Mouse (Mus musculus): ENCODE results near the gene Irak1bp1. TPM values are rescaled to one million over a fixed set of nuclear protein-coding genes. Genes with fewer than 3 reads are reported as not detected.

Irak1bp1 gene
- 33.2 and 35.0 TPM in 2 replicates for polyA plus RNA-seq (2014; fragmentation: Nextera tagmentation; extraction: Ambion mirVana)

DNA sequence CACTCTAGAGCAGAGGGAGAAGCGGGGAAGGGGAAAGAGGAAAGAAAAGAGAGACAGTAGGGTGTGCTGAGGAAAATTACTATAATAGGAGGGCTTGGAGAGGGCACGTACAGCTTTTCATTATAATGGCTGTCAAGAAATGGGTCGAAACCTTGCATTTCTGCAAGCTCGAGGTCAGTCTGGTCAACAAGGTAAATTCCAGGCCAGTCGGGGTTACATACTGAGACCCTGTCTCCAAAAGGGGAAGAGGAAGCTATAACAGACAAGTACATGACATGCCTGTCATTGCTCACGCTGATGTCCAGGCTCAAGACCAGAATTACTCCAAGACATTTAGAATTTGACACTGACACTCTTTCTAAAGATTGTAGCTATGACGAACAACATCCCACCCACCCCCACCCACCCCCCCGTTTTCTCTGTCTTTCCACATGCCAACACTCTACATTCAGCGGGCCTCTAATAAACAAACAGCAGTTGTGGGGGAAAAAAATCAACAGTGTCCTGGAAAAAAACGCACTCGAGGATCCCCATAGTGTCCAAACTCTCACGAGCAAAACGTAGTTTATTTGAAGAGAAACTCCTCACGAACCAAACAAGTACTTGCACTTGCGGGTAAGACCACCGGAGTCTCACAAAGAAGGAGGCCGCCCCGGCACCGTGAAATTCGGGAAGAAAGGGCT is at the start of gene Irak1bp1:
Gene Irak1bp1, plus strand, starts transcription at position 534 of the 683 bp plus-strand sequence.
- ATAC-seq (ENCODE audit: low FRiP score) (peak; percentile 18), DNase-seq (ENCODE audit: low spot score) (peak; percentile 34)
- 12% methylated on average over 20 of the region's 20 CpGs for WGBS

DNA sequence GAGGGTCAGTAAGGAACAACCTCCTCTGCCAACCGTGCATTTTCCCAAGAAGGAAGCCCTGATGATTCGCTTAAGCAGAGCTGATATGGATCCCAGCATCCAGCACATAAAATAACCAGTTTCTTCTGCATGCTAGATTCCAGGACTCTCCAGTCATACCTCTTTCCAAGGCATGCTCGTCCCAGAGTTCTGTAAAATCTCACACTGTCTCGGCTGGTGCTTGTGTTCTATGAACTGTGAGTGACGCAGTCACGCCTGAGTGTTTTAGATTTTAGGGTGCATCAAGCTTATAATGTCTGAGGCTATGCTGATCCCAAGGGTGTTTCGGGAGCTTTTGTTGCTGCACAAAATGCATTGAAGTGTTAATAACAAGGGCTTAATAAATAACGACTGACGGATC is 41.0 kb upstream of the Irak1bp1 start:
- H3K9me3 ChIP-seq (ENCODE audit: control insufficient read depth, low read length): no peaks in the 10 kb centered on the region
- ATAC-seq (ENCODE audit: low FRiP score): peak; percentile 59; the same call in 1 of the 2 replicates
- no peaks in the 10 kb centered on the region for H3K4me1 ChIP-seq (replicated peaks; ENCODE audit: control insufficient read depth, insufficient read depth, low read length)
- H3K4me3 ChIP-seq (ENCODE audit: low read depth, low read length): no peak overlapping the region
- H3K27me3 ChIP-seq (ENCODE audit: control insufficient read depth, insufficient read depth, low read length): no peaks in the 10 kb centered on the region
- no peak for DNase-seq (ENCODE audit: low spot score)
- no peak overlapping the region for H3K27ac ChIP-seq (ENCODE audit: low read depth, low read length)
- H3K9ac ChIP-seq (ENCODE audit: low read depth, low read length): no peak overlapping the region
- H3K4me2 ChIP-seq (replicated peaks; ENCODE audit: low read depth, low read length): no peak overlapping the region
- WGBS: 62% methylated on average over 9 of the region's 9 CpGs
- no peaks in the 10 kb centered on the region for H3K36me3 ChIP-seq (ENCODE audit: control insufficient read depth, insufficient read depth, low read length)

More for the DNA sequence above, at the start of gene Irak1bp1:
- peak within 1 kb of the TSS; percentile 76 for H3K4me3 ChIP-seq (ENCODE audit: low read depth, low read length)
- H3K36me3 ChIP-seq (ENCODE audit: control insufficient read depth, insufficient read depth, low read length): no peaks in the 10 kb centered on the region
- no peaks in the 10 kb centered on the region for H3K27me3 ChIP-seq (ENCODE audit: control insufficient read depth, insufficient read depth, low read length)
- no peaks in the 10 kb centered on the region for H3K4me1 ChIP-seq (replicated peaks; ENCODE audit: control insufficient read depth, insufficient read depth, low read length)
- peak within 1 kb of the TSS; percentile 87 for H3K9ac ChIP-seq (ENCODE audit: low read depth, low read length)
- no peaks in the 10 kb centered on the region for H3K9me3 ChIP-seq (ENCODE audit: control insufficient read depth, low read length)
- peak within 1 kb of the TSS; percentile 65 for H3K4me2 ChIP-seq (replicated peaks; ENCODE audit: low read depth, low read length)
- peak within 1 kb of the TSS; percentile 88 for H3K27ac ChIP-seq (ENCODE audit: low read depth, low read length)

DNA sequence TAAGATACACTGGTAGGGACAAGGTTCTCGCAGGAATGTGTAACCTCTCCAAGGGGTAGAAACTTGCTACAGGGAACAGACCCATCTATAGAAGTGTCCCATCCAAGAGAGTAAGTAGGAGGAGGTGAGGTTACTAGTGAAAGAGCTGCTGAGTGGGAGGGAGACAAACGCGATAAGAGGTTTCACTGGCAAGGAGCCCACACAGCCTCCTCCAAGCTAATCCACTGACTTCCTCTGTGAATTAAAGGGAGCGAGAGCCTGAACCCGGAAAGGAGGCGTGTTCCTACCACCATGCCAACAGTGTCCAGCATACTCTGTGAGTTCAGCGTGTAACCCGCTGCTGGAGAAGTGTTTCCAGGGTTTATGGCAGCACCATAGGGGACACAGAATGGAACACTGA is 29.0 kb upstream of the Irak1bp1 start:
- 92% methylated on average over 8 of the region's 8 CpGs for WGBS
- no peak for DNase-seq (ENCODE audit: low spot score)

DNA sequence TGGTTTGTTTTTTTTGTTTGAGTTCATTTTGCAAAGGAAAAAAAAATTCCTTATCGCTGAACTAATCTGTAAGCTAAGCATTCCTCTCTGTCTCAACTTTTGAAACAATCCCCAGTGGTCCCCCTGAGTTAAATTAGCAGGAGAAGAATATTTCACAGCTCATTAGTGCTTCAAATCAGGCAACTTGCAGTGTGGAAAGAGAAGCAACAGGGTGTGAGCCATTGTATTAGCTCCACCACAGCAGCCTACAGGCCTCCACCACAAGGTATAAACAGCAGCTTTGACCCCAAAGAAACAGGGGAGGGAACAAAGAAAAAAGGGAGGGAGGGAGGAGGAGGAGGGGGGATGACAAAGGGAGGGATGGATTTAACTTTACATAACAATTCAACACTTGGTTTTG is 22.2 kb upstream of the Irak1bp1 start:
- Histone ChIP-seq H3K9ac (ENCODE audit: low read depth, low read length) (no peak overlapping the region), H3K27ac (ENCODE audit: low read depth, low read length) (no peak overlapping the region), H3K4me3 (ENCODE audit: low read depth, low read length) (no peak overlapping the region), H3K36me3 (ENCODE audit: control insufficient read depth, insufficient read depth, low read length) (no peaks in the 10 kb centered on the region), H3K4me1 (replicated peaks; ENCODE audit: control insufficient read depth, insufficient read depth, low read length) (no peaks in the 10 kb centered on the region), H3K27me3 (ENCODE audit: control insufficient read depth, insufficient read depth, low read length) (no peaks in the 10 kb centered on the region), H3K9me3 (ENCODE audit: control insufficient read depth, low read length) (no peaks in the 10 kb centered on the region), H3K4me2 (replicated peaks; ENCODE audit: low read depth, low read length) (no peak overlapping the region)
- ATAC-seq (ENCODE audit: low FRiP score) (peak; percentile 81), DNase-seq (ENCODE audit: low spot score) (no peak)
- 0% methylated on average over 1 of the region's 1 CpGs for WGBS

More for the DNA sequence above, 29.0 kb upstream of the Irak1bp1 start:
- H3K27me3 ChIP-seq (ENCODE audit: control insufficient read depth, insufficient read depth, low read length): no peaks in the 10 kb centered on the region
- H3K9ac ChIP-seq (ENCODE audit: low read depth, low read length): no peak overlapping the region
- H3K4me3 ChIP-seq (ENCODE audit: low read depth, low read length): no peak overlapping the region
- no peaks in the 10 kb centered on the region for H3K9me3 ChIP-seq (ENCODE audit: control insufficient read depth, low read length)
- no peak for ATAC-seq (ENCODE audit: low FRiP score)
- no peaks in the 10 kb centered on the region for H3K36me3 ChIP-seq (ENCODE audit: control insufficient read depth, insufficient read depth, low read length)
- no peak overlapping the region for H3K4me2 ChIP-seq (replicated peaks; ENCODE audit: low read depth, low read length)
- H3K27ac ChIP-seq (ENCODE audit: low read depth, low read length): no peak overlapping the region
- H3K4me1 ChIP-seq (replicated peaks; ENCODE audit: control insufficient read depth, insufficient read depth, low read length): no peaks in the 10 kb centered on the region

DNA sequence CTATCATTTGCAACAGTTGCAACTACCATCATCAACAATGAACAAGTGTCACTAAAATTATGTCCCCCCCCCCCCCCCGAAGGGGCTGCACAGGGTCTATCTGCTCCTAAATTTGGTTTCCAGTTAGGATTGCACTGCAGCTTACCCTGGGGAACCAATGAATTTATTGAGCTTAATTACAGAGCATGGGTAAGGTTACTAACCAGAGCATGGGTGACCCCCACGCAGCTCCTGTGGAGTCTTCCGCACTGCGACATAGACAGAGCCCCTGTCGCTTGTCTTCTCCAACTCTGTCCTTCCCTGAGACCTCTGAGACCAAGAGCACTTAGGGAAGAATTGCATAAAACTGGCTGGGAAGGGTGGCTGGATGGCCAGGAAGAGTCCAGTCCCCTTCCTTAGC is 21.7 kb upstream of the Irak1bp1 start:
- Histone ChIP-seq H3K27ac (ENCODE audit: low read depth, low read length) (no peak overlapping the region), H3K4me2 (replicated peaks; ENCODE audit: low read depth, low read length) (no peak overlapping the region), H3K36me3 (ENCODE audit: control insufficient read depth, insufficient read depth, low read length) (no peaks in the 10 kb centered on the region), H3K27me3 (ENCODE audit: control insufficient read depth, insufficient read depth, low read length) (no peaks in the 10 kb centered on the region), H3K9ac (ENCODE audit: low read depth, low read length) (no peak overlapping the region), H3K9me3 (ENCODE audit: control insufficient read depth, low read length) (no peaks in the 10 kb centered on the region), H3K4me1 (replicated peaks; ENCODE audit: control insufficient read depth, insufficient read depth, low read length) (no peaks in the 10 kb centered on the region), H3K4me3 (ENCODE audit: low read depth, low read length) (no peak overlapping the region)
- DNase-seq (ENCODE audit: low spot score) (no peak), ATAC-seq (ENCODE audit: low FRiP score) (peak; percentile 80)
- 37% methylated on average over 5 of the region's 5 CpGs for WGBS

DNA sequence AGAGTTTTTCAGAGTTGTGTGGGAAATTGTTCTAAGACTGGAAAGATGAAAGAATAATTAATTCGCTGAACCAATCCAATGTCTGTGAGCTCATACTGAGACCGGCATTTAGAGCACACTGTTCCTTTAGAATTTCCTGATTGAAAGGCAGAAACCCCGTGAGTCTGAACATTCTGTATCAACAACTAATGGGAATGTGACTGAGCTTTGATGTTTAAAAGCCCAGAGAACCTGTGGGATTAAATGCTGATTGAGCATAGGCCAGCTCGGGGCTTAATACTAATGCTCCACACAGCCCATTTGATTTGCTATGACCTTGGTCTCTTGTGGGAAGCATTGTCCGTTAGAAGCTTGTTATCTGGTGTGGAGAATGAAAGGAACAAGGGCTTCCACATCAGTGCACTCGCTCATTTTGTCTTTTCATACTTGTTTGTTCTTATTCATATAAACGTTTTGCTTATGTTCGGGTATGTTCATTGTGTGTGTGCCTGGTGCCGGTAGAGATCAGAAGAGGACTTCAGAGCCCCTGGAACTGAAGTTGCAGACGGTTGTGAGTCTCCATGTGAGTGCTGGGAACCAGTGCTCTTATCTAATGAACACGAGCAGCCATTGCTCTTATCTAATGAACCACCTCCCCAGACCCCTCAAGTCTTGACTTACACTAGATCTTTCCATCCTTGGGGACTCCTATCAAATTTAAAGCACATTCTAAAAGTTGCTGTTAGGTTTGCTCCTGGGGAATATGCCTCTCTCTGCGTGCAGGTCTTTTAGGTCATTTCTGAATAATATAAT is 17.0 kb upstream of the Irak1bp1 start:
- Histone ChIP-seq H3K4me1 (replicated peaks; ENCODE audit: control insufficient read depth, insufficient read depth, low read length) (no peaks in the 10 kb centered on the region), H3K27me3 (ENCODE audit: control insufficient read depth, insufficient read depth, low read length) (no peaks in the 10 kb centered on the region), H3K4me2 (replicated peaks; ENCODE audit: low read depth, low read length) (no peak overlapping the region), H3K9me3 (ENCODE audit: control insufficient read depth, low read length) (no peaks in the 10 kb centered on the region), H3K9ac (ENCODE audit: low read depth, low read length) (no peak overlapping the region), H3K27ac (ENCODE audit: low read depth, low read length) (no peak overlapping the region), H3K36me3 (ENCODE audit: control insufficient read depth, insufficient read depth, low read length) (no peaks in the 10 kb centered on the region), H3K4me3 (ENCODE audit: low read depth, low read length) (no peak overlapping the region)
- no peak for DNase-seq (ENCODE audit: low spot score)
- 73% methylated on average over 12 of the region's 12 CpGs for WGBS
- ATAC-seq (ENCODE audit: low FRiP score): no peak

DNA sequence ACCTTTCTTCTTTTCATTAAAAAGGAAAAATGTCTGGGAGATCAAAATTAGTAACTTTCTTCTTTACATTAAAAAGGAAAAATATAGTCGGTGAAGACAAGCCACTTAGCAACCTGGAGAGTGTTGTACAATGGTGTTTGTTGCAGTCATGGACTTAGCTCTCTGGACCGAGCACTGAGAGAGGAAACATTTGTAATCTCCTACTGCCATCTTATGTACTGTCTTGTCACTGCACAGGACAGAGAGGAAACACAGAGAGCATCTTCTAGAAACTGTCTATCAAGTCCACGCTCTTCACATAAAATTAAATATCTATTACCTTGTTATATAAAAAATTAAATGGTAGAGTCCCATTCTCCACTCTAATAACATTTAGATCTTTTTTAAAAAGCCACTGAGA is 14.8 kb upstream of the Irak1bp1 start:
- peak; percentile 59; the same call in 1 of the 2 replicates for ATAC-seq (ENCODE audit: low FRiP score)
- WGBS: 61% methylated on average over 3 of the region's 3 CpGs

DNA sequence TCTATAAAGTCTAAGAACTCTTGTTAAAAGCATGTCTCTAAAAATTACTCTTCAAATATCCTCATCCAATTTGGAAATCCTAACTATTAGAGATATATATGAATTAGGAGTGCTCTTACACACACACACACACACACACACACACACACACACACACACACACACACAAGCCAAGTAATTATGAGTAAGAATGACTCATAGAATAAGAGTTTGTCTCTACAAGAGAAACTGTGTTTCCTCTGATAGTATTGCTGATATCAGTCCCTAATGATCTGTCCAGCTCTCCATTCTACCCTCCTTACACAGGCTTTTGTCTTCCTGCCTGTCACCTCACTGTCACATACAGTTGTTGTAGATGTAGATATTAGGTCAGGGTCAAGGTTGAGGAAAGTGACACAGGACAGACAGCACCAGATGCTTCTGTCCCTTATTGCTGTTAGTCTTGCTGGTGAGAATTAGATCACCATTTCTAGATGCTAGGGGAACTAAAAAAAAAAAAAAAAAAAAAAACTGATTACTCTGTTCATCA is 14.0 kb upstream of the Irak1bp1 start:
- Histone ChIP-seq H3K9me3 (ENCODE audit: control insufficient read depth, low read length) (no peaks in the 10 kb centered on the region), H3K27me3 (ENCODE audit: control insufficient read depth, insufficient read depth, low read length) (no peaks in the 10 kb centered on the region), H3K4me2 (replicated peaks; ENCODE audit: low read depth, low read length) (no peak overlapping the region), H3K4me1 (replicated peaks; ENCODE audit: control insufficient read depth, insufficient read depth, low read length) (no peaks in the 10 kb centered on the region), H3K9ac (ENCODE audit: low read depth, low read length) (no peak overlapping the region), H3K27ac (ENCODE audit: low read depth, low read length) (no peak overlapping the region), H3K4me3 (ENCODE audit: low read depth, low read length) (no peak overlapping the region), H3K36me3 (ENCODE audit: control insufficient read depth, insufficient read depth, low read length) (no peaks in the 10 kb centered on the region)
- ATAC-seq (ENCODE audit: low FRiP score) (no peak), DNase-seq (ENCODE audit: low spot score) (no peak)

More for the DNA sequence above, 14.8 kb upstream of the Irak1bp1 start:
- Histone ChIP-seq H3K9me3 (ENCODE audit: control insufficient read depth, low read length) (no peaks in the 10 kb centered on the region), H3K27ac (ENCODE audit: low read depth, low read length) (no peak overlapping the region), H3K4me3 (ENCODE audit: low read depth, low read length) (no peak overlapping the region), H3K4me1 (replicated peaks; ENCODE audit: control insufficient read depth, insufficient read depth, low read length) (no peaks in the 10 kb centered on the region), H3K9ac (ENCODE audit: low read depth, low read length) (no peak overlapping the region), H3K27me3 (ENCODE audit: control insufficient read depth, insufficient read depth, low read length) (no peaks in the 10 kb centered on the region), H3K36me3 (ENCODE audit: control insufficient read depth, insufficient read depth, low read length) (no peaks in the 10 kb centered on the region), H3K4me2 (replicated peaks; ENCODE audit: low read depth, low read length) (no peak overlapping the region)
- no peak for DNase-seq (ENCODE audit: low spot score)

Data from hindbrain, embryonic 11.5 days (tissue).